Mouse (Mus musculus): ENCODE data around the gene Adora1.
A peak's percentile ranks its signal among the peaks of the same experiment; 100 is the strongest.

Gene Adora1

DNA sequence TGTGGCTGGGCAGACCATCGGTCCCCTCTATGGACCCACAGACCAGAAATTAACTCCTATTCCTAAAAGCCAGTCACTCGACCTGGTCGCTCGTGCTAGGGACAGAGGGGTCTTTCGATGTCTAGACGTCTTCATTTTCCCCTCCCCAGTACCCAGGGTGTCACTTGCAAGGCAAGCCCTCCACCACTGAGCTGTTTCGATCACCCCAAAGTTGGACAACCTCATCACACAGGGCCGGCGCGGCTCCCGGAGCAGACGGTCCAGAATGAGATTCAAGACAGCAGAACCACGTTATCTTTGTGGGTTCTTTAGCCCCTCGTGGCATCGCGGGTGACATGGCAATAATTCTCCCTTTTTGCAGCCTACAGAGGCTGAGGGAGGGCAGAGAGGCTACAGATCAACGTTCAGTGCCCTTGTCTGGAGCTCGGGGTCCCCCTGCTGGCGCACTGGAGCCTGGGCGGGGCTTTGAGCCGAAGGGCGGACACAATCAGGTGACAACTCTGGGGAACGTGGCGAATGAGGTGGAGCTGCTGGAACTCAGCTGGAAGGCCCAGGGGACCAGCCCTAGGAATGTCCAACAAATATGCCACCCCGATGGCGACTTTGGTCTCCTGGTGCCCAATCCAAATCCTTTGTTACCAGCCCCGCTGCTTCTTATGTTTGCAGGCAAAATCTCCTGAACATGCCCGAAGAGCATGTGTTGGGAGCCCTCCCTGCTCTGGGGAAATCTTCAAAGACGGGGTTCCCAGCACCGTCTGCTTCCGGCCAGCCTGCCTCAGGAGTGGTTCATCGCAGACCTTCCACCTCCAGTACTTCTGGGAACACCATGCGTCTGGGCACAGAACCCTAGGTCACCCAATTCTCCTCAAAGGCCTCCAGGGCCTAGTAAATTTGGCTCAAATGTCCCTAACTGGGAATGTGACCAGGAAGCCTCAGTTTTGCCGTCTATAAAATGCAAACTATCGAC lies 9.0 kb upstream of the Adora1 start:
- no peak for TF ChIP-seq GATA4 (IDR thresholded peaks at IDR 0.05; ENCODE audit: insufficient replicate concordance, low read length)

DNA sequence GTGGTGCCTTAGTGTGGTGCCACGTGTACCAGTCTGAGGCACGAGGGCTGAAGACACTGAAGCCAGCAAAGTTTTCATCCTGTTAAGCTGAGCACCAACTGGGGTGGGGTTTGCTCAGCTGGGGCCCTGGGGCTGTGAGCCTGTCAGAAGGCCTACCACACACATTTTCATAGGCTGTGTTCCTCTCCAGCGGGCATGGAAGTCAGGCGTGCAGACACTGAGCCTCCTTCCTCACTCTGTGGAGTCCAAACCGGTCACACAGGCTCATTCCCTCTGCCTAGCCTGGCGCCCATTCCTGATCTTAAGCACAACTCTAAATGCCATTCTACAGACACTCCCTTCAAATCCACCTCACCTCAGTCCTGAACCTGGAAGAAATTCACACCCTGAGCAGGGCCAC lies 8.3 kb upstream of the Adora1 start:
- TF ChIP-seq GATA4 (IDR thresholded peaks at IDR 0.05; ENCODE audit: insufficient replicate concordance, low read length): no peak

DNA sequence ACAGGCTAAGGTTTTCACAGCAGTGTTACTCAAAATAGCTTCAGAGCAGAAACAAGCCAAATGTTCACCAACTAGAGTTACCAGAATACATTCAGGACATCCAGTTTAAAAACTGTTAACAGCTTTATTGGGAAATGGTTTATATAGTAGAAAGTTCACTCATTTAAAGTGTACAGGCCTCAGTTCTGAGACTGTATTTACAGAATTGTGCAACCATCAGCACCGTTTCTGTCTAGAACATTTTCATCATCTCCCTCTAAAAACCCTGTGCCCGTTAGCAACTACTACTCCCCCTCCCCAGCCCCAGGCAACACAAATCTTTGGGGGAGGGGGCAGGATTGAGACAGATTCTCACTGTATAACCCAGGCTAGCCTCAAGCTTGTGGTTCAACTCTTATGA lies 7.1 kb upstream of the Adora1 start:
- no peak for TF ChIP-seq GATA4 (IDR thresholded peaks at IDR 0.05; ENCODE audit: insufficient replicate concordance, low read length)

DNA sequence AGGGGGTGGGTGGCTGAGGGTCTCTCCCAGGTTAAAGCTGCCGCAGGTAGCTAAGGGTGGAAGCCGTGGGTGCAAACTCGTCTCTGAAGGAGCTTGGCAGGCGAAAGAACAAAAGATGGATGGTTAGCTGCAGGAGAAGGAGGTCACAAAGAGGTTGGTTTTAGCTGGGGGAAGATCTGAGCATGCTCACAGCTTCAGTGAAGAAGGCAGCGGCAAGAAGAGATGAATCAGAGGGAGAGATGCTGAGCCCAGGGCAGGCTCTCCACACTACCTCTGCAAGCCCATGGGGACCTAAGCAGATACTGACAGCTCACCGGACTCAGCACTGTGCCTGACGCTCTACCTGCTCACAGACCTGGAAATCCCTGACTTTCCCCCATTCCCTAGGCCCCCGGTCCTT lies 6.1 kb upstream of the Adora1 start:
- TF ChIP-seq GATA4 (IDR thresholded peaks at IDR 0.05; ENCODE audit: insufficient replicate concordance, low read length): no peak

DNA sequence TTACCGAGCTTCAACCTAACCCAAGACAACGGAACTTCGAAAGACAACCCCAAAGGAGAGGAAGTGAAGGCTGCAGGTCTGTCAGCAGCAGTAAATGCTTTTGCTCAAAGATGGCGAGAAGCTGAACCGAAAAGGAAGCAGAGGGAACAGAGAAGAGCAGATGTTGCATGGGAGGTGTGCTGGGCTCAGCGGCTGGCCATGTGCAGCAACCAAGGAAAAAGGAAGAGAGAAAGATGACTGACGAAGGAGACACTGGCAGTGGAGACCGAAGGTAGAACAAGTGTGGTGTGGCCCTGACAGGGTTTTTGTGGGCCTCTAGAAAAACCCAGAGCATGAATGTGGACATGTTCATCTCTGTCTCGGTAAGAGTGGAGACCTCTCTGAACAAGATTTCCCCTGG lies 5.5 kb upstream of the Adora1 start:
- no peak for TF ChIP-seq GATA4 (IDR thresholded peaks at IDR 0.05; ENCODE audit: insufficient replicate concordance, low read length)

DNA sequence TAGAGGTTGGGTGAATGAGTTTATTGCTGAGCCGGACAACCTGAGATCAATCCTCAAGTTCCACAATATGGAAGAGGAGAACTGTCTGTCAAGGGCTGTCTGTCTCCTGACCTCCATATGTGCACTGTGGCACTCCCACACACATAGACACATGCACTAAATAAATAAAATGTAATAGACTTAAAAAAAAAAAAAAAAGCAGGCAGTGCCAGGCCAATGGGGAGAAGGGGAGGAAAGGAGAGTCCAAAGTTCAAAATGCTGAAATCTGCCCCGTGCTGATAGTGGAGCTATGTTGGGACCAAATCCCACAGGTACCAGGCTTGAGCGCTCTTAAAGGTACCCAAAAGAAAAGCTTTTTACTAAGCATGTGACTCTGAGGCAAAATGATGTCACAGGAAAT lies 2.2 kb upstream of the Adora1 start:
- TF ChIP-seq GATA4 (IDR thresholded peaks at IDR 0.05; ENCODE audit: insufficient replicate concordance, low read length): peak; percentile 55; the same call in 1 of the 2 replicates

DNA sequence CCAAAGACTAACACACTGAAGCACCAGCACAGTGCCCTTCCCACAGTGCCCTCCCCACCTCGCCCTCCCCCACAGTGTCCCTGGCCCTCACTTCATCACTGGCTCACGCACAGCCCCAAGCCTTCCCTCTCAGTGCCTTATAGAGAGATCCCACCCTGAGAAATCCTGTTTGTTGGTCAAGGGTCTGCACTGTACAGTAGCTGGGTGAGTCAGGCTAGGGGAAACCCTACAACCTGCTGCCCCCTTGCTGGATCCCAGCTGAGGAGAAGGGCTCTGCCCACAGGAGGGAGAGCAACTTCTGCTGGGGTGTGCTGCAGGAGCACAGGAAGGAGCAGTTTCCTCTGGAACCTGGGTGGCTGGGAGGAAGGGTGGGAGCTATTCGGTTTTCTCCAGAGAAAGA lies 911 bp upstream of the Adora1 start:
- TF ChIP-seq GATA4 (IDR thresholded peaks at IDR 0.05; ENCODE audit: insufficient replicate concordance, low read length): no peak

DNA sequence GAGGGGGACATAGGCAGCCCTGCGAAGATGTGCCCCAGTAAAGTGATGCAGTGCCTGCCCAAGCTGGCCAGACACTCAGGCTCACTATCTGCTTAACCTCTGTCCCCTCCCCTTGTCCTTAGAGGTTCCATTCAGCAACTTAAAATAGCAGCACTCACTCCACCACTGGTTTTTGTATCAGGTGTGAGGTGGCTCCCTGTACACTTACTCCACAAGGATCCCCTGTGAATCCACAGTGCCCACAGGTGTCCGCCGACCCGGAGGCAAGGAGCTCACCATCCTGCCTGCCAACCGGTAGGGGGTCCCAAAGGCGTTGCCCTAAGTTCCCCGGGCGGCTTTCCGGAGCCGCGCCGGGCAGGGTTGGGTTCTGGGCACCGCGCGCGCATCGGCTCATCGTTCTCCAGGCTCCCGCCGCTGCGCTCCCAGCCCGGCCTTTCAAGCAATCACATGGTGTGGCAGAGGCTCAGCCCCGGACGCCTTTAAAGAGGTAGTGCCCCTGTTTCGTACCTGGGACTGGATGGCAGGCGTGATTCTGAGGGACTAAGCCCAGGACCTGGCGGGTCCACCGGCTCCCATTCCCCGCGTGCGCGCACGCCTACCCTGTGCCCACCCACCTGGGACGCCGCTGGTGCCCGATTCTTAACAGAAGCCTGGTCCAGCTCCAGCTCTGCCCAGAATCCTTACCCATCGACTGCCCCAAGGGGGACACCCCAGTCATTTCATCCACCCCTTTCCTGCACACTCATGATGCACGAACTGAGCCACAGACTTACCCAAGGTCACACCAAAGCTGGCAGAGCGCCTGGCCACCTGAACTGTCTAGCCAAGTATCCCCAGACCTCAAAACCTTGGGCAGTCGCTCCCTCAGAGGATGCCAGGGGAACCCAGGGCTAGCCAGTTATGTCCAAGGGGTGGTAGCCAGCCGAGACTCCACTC lies 508 bp downstream of the Adora1 start:
- no peak for TF ChIP-seq GATA4 (IDR thresholded peaks at IDR 0.05; ENCODE audit: insufficient replicate concordance, low read length)

DNA sequence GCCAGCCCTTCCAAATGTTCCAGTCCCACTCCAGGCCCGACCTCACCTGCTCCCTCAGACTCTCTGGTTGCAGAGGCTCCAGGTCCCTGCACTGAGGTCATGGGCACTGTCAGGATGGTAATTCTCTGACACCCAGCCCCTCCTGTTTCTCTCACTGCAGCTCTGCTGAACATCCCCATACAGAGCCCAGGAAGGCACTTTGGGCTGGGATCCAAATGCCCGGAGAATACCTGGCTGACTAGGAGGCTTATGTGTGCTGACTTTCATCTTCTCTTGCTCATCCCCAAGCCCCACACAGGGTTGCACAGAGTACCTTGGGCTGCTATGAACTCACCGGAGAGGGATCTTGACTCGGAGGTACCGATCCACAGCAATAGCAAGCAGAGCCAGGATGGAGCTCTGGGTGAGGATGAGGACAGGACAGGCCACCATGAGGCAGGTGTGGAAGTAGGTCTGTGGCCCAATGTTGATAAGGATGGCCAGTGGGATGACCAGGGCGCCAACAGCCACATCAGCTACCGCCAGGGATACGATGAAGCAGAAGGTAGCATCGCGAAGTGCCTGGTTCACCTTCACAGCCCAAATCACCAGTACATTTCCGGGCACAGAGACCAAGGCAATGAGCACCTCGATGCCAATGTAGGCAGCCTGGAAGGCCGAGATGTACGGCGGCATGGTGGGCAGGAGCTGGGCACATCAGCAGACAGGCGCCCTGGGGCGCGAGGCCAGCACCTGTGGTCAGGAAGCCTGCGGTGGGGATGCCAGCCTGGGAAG lies 1.4 kb downstream of the Adora1 start:
- TF ChIP-seq GATA4 (IDR thresholded peaks at IDR 0.05; ENCODE audit: insufficient replicate concordance, low read length): no peak

DNA sequence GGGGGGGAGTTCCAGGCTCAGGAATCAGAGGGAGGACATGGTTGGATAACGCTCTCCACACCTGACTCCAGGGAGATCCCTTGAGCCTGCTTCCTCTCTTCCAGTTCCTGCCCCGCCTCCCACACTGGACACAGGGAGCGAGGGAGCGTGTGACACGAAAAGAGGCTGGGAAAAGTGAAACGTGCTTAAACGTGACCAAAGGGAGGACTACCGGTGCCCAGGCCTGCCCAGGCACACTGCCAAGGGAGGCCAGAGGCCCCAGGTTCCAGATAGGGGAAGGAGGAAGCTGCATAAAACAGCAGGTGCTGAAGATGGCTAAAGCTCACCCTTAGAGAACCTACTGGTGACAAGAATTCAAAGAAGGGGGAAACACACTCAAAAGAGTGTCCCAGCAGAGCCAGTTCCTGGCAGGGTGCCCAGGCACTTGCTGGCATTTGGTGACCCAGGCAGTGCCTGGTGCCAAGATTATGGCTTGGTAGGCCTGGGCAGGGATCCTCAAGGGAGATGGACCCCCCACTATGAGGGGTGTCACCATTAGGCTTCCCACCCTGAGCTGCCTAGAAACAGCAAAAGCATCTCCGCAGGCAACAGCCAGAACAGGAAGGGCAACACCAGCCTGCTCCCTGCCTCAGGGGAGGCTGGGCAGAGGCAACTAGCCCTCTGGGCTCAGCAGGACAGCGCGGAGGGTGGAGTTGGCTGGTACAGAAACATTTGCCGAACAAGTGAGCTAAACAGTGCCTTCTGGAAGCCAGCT lies 2.3 kb downstream of the Adora1 start:
- no peak for TF ChIP-seq GATA4 (IDR thresholded peaks at IDR 0.05; ENCODE audit: insufficient replicate concordance, low read length)

DNA sequence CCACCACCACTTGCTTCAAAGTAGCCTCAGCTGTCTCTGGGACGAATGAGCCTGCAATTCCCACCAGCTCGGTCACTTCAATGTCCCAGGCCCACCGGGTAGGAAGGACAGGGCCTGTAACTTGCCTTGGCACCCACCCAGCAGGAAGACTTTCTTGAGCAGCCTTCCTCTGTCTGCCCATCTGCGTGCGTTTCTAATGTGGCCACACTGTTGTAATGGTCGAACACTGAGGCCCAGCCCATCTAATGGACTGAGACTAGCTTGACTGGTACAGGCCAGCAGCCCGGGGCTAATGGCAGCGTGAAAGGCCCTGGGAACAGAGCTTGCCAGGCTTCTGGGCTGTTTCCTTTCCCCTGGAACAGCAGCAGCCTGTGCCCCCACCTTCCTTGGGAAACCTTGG lies 2.9 kb downstream of the Adora1 start:
- no peak for TF ChIP-seq GATA4 (IDR thresholded peaks at IDR 0.05; ENCODE audit: insufficient replicate concordance, low read length)

DNA sequence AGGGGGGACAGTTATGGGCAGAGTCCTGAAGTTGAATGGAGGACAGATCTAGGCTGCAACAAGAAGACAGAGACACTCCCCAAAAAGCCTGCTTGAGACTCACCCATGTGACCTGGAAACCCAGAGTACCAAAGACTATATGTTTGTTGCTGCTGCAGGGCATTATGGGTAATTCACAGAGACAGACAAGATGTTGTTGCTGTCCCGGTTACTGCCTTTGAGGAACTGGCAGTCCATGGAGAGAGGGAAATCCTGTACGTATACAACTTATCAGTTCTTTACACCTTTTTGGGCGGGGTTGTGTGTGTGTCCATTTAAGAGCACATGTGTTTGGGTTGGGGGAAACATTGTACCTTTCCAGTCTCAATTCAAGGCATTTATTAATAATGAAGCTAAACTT lies 3.5 kb downstream of the Adora1 start:
- no peak for TF ChIP-seq GATA4 (IDR thresholded peaks at IDR 0.05; ENCODE audit: insufficient replicate concordance, low read length)

DNA sequence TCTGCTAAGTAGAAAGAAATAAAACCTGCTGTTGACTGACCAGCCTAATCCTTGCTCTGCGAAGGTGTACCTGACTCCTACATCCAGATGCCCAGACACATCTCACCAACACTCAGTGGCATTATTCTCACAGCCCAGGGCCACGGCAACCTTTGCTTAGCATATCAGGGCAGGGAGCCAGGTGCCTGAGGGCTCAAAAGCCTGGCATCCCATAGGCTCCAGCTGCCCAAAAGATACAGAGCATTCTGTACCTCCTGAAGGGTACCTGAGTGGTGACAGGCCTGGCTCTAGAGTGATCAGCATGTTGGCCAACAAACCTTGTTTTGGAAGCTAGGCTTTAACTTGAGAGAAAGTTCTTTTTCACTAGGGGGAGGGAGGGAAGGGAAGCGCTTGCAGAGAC lies 4.0 kb downstream of the Adora1 start:
- TF ChIP-seq GATA4 (IDR thresholded peaks at IDR 0.05; ENCODE audit: insufficient replicate concordance, low read length): no peak

DNA sequence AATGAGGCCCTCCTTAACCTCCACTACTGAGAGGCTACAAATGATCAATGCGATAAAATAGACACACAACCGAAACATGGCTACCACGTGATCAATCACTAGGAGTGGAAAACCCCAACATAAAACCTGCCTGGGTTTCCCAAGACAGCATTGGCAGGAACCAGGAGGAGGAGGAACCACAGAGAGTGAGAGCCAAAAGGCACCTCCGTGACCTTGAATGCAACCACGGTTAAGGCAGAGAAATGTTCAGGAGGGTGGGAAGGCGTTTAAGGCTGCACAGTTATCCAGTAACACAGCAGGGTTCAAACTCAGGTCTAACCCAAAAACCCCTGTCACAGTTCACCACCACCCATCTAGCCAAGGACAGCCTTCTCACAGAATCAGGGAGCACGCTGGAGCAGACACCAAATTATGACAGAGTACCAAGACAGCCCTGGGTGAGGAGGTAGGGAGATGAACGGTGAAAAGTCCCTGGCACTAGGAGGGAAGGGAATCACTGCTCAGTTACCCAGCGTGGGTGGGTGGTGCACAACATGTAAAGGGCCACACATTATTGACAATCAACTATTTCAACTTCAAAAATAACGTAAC lies 4.5 kb downstream of the Adora1 start:
- no peak for TF ChIP-seq GATA4 (IDR thresholded peaks at IDR 0.05; ENCODE audit: insufficient replicate concordance, low read length)
